23 mouse cellular contexts compared by ENCODE assay signal in genomic region chr15:49650549-49651180, GRCm38 (mm10).
A peak's percentile ranks its signal among the peaks of the same experiment; 100 is the strongest.
DNase-seq lines count a peak whose midpoint lies in the region; ATAC-seq lines count a peak whose summit lies in the region.
"Had no signal": no experiment of that assay in that cellular context is flagged by ENCODE, and none has a peak within 500 bp of the region (broad histone marks: within the 10 kb centered on the region; RNA-seq: fewer than 3 reads in every experiment).

No protein-coding gene starts in this region.

- H3K27me3 ChIP-seq in midbrain, embryonic 14.5 days (ENCODE audit: control insufficient read depth, insufficient read depth, low read length), result no peaks in the 10 kb centered on the region
- H3K27me3 ChIP-seq: embryonic facial prominence, embryonic 12.5 days; heart, embryonic 15.5 days; limb, embryonic 13.5 days; megakaryocyte, embryonic 14.5 days had no signal

- no peaks in the 10 kb centered on the region for H3K36me3 ChIP-seq in midbrain, embryonic 14.5 days (ENCODE audit: control insufficient read depth, insufficient read depth, low read length)
- H3K36me3 ChIP-seq: embryonic facial prominence, embryonic 12.5 days; G1E; heart, embryonic 15.5 days; limb, embryonic 13.5 days had no signal

- intact Hi-C loops in left cerebral cortex, postnatal 4 days (cut with DNase I), result no loop called here
- intact Hi-C loops in gastrocnemius, postnatal 14 days (cut with DNase I; ENCODE audit: low total_unique reads), result no loop called here

- H3K4me2 ChIP-seq in midbrain, embryonic 14.5 days (ENCODE audit: low read length), result no peak overlapping the region
- H3K4me2 ChIP-seq: embryonic facial prominence, embryonic 12.5 days; heart, embryonic 15.5 days; limb, embryonic 13.5 days had no signal

- ATAC-seq in midbrain, embryonic 14.5 days (ENCODE audit: low FRiP score, low TSS enrichment), result peak; percentile 73; the same call in 1 of the 2 replicates
- ATAC-seq: CD4-positive, CD25-positive, alpha-beta regulatory T cell, adult 4 months had no signal

- no peak overlapping the region for H3K27ac ChIP-seq in midbrain, embryonic 14.5 days (replicated peaks; ENCODE audit: low read depth, low read length)
- H3K27ac ChIP-seq: embryonic facial prominence, embryonic 12.5 days; heart, embryonic 15.5 days; limb, embryonic 13.5 days; liver, embryonic 14.5 days had no signal

- no peaks in the 10 kb centered on the region for H3K9me3 ChIP-seq in midbrain, embryonic 14.5 days (ENCODE audit: control insufficient read depth, low read length)
- H3K9me3 ChIP-seq: embryonic facial prominence, embryonic 12.5 days; G1E; heart, embryonic 15.5 days; limb, embryonic 13.5 days; megakaryocyte, embryonic 14.5 days had no signal

- H3K4me3 ChIP-seq in midbrain, embryonic 14.5 days (replicated peaks; ENCODE audit: low read depth, low read length), result no peak overlapping the region
- H3K4me3 ChIP-seq: embryonic facial prominence, embryonic 12.5 days; heart, embryonic 15.5 days; limb, embryonic 13.5 days; megakaryocyte, embryonic 14.5 days had no signal

- no peaks in the 10 kb centered on the region for H3K4me1 ChIP-seq in midbrain, embryonic 14.5 days (ENCODE audit: control insufficient read depth, insufficient read depth, low read length)
- H3K4me1 ChIP-seq: embryonic facial prominence, embryonic 12.5 days; heart, embryonic 15.5 days; limb, embryonic 13.5 days; megakaryocyte, embryonic 14.5 days had no signal

- 50% methylated on average over 2 of the region's 2 CpGs for WGBS in midbrain, embryonic 14.5 days

- peak; percentile 8 to 27 for DNase-seq in cerebellum, postnatal 10 days
- DNase-seq in cerebellum, postnatal 36 days, result no peak
- peak; percentile 3 for DNase-seq in left cerebral cortex, postnatal 4 days
- no peak for DNase-seq in left cerebral cortex, adult 9 months (ENCODE audit: low spot score in 2 of 2)
- DNase-seq in brain, embryonic 18.5 days (ENCODE audit: low read depth, low spot score), result peak; percentile 8
- DNase-seq in midbrain, embryonic 14.5 days, result peak; percentile 71
- no peak for DNase-seq in gastrocnemius, postnatal 14 days
- no peak for DNase-seq in ovary, postnatal 36 days (ENCODE audit: low spot score)
- DNase-seq: adrenal gland, adult 2 months; cerebellum, adult 11-12 months; heart, adult 18-20 months; kidney, adult 2 months; kidney, postnatal 25 days; layer of hippocampus, adult 9-11 months; lung, postnatal 10 days; thymus, adult 18-20 months had no signal

- H3K9ac ChIP-seq in midbrain, embryonic 14.5 days (replicated peaks; ENCODE audit: low read length), result no peak overlapping the region
- H3K9ac ChIP-seq: embryonic facial prominence, embryonic 12.5 days; heart, embryonic 15.5 days; limb, embryonic 13.5 days; liver, embryonic 14.5 days had no signal

Comparison
In these comparisons a context has a peak if more than half of its experiments do, and no peak if none do; other contexts are left out.
1. DNase-seq: peak in cerebellum, postnatal 10 days (2 of 2), left cerebral cortex, postnatal 4 days (single experiment), brain, embryonic 18.5 days (single experiment) and midbrain, embryonic 14.5 days (single experiment); none in cerebellum, postnatal 36 days (0 of 2), left cerebral cortex, adult 9 months (0 of 2), gastrocnemius, postnatal 14 days (single experiment) and ovary, postnatal 36 days (single experiment).